Mouse (Mus musculus): Measurements from ENCODE around the gene Tcte1. TPM values are rescaled to one million over a fixed set of nuclear protein-coding genes. Genes with fewer than 3 reads are reported as not detected.

Tcte1 gene
- total RNA-seq, 2 experiments from 2014 or later: not detected

DNA sequence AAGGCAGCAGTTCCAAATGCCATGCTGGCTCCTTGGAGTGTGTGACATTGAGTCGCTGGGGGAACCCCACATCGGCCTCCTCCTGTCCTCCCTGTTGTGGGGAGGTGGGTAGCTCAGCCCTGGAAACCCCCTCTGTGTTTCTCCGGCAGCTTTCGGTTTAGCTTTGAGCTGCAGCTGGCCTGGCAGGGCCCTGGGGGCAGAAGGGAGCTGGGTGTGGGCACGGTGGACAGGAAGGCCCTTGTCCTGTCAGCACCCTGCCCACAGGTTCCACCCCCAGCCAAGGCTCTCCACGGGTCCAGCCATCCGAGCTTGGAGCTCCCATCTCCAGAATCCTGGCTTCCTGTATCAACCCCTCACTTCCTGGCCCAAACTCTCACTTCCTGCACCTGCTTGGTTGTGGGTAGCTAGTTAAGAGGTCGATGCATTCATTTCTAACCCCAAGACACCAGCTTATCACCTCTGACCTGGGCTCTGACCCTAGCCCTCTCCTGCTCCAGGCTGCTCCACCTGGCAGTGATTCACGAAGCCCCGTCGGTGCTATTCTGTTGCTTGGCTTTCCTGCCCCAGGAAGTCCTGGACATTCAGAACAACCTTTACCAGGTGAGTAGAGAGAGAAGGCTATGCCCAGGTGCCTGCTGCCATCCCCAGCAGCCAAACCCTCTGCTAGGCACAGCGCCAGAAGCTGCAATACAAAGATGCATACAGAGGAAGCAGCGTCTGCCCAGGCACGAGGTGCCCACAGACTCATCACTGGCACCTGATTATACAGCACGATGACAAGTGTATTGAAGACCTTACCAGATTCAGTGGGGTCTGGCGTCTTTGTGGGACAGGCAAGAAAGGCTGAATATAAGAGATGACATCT is 35.0 kb downstream of the Tcte1 start:
- intact Hi-C loops (cut with DNase I; ENCODE audit: low total_unique reads): no loop called here
- DNase-seq: no peak

- DNase-seq: no peak
- intact Hi-C loops (cut with DNase I; ENCODE audit: low total_unique reads): no loop called here
Observed at GRCm38 (mm10) chr17:45559732-45560525, 36.7 kb downstream of the Tcte1 start.

DNA sequence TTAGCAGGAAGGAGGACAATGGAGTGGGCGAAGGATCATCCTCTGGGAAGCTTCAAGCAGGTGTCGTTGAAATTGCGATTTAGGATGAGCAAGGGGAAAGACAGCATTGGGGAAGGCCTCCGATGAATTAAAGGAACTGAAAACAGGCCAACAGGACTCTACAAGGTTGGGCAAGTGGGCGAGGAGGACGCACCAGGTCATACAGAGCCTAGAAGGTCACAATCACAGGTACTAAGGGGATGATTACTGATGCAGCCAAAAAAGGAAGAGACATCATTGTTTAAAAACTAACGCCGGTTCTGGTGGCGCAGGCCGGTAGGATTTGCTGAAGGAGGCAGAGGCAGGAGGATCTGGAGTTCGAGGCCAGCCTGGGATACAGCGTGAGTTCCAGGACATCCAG is 40.0 kb downstream of the Tcte1 start:
- DNase-seq: no peak
- intact Hi-C loops (cut with DNase I; ENCODE audit: low total_unique reads): no loop called here

- intact Hi-C loops (cut with DNase I; ENCODE audit: low total_unique reads): no loop called here
Observed at GRCm38 (mm10) chr17:45563655-45564530, 40.7 kb downstream of the Tcte1 start, which contains the start of gene Slc35b2. TSS of gene Slc35b2 (plus strand) at chr17:45563874.

GRCm38 (mm10) chr17:45564531-45565084 is 41.4 kb downstream of the Tcte1 start:
- intact Hi-C loops (cut with DNase I; ENCODE audit: low total_unique reads): no loop called here
- DNase-seq: no peak

More at GRCm38 (mm10) chr17:45563655-45564530, 40.7 kb downstream of the Tcte1 start, which contains the start of gene Slc35b2:
- DNase-seq: peak; percentile 96

DNA sequence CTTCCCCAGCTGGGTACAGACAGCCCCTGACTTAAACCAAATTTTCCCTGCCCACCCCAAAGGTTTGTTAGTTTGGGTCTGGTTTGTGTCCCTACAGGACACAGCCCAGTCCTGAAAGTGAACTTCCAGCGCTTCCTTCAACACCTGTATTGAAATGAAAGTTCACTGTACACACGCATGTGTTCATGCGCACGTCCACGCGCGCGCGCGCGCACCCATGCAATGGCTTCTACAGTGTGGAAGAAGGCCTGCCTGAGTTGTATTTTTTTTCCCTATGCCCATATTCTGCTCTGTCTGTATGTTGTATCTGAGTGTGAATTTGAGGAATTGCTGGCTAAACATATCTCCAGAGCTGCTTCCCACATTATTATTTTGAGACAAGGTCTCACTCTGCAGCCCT is 41.9 kb downstream of the Tcte1 start:
- intact Hi-C loops (cut with DNase I; ENCODE audit: low total_unique reads): no loop called here
- DNase-seq: no peak

- intact Hi-C loops (cut with DNase I; ENCODE audit: low total_unique reads): no loop called here
- no peak for DNase-seq
Observed at GRCm38 (mm10) chr17:45566031-45566359, 42.8 kb downstream of the Tcte1 start.

GRCm38 (mm10) chr17:45566360-45567161 is 43.3 kb downstream of the Tcte1 start:
- intact Hi-C loops (cut with DNase I; ENCODE audit: low total_unique reads): no loop called here
- DNase-seq: no peak

- intact Hi-C loops (cut with DNase I; ENCODE audit: low total_unique reads): no loop called here
- no peak for DNase-seq
Observed at GRCm38 (mm10) chr17:45567162-45567601, 43.9 kb downstream of the Tcte1 start.

DNA sequence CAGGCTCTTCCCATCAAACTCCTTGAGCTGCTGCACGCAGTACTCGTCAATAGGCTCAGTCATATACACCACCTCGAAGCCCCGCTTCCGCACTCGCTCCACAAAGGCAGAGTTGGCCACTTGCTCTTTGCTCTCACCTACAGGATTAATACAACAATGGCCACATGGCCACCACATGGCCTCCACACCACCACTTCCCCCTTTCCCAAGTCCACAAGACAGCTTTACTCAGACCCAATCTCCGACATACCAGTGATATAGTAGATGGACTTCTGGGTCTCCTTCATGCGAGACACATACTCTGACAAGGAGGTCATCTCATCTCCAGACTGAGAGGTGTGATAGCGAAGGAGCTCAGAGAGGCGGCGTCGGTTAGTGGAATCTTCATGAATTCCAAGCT is 45.8 kb downstream of the Tcte1 start:
- intact Hi-C loops (cut with DNase I; ENCODE audit: low total_unique reads): no loop called here
- DNase-seq: no peak

DNA sequence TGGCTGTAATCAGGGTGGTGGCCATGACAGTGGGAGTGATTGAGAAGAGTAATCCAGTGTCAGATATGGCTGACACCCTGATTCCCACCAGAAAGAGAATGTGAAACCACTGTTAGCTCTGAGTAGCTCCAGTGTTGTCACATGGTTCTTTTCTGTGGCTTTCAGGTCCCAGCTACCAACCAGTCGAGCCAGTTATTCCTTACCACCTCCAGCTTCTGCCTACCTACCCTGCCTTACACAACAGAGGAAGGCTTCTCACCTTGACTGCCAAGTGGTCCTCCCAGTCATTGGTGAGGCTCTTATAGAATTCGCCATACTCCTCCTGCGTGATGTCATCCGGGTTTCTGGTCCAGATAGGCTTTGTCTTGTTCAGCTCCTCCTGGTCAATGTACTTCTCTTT is 46.8 kb downstream of the Tcte1 start:
- no peak for DNase-seq
- intact Hi-C loops (cut with DNase I; ENCODE audit: low total_unique reads): no loop called here

GRCm38 (mm10) chr17:45572103-45573086 is 49.2 kb downstream of the Tcte1 start:
- peak; percentile 81 for DNase-seq
- intact Hi-C loops (cut with DNase I; ENCODE audit: low total_unique reads): no loop called here

GRCm38 (mm10) chr17:45573087-45573779 is 50.0 kb downstream of the Tcte1 start, which contains the start of gene Hsp90ab1:
TSS of gene Hsp90ab1 (minus strand) at chr17:45573271.
- intact Hi-C loops (cut with DNase I; ENCODE audit: low total_unique reads): no loop called here
- peak; percentile 99 for DNase-seq

DNA sequence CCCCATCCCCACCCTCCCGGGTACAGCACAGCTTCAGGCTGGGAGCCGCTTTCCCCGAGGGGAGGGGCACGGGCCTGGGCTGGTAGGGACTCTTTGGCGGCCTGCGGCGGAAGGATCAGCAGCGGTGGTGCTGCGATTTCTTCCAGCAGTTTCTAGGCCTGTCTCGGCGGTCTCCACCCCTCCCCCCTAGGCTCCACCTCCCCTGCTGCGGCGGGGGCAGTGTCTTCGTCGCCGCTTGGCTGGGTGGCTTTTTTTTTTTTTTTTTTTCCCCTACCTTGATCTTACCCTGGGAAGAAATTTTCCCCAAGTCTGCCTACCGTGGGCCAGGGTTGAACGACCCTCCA is 50.5 kb downstream of the Tcte1 start:
- intact Hi-C loops (cut with DNase I; ENCODE audit: low total_unique reads): no loop called here

GRCm38 (mm10) chr17:45574129-45574761 is 51.0 kb downstream of the Tcte1 start:
- intact Hi-C loops (cut with DNase I; ENCODE audit: low total_unique reads): no loop called here
- DNase-seq: peak; percentile 61

More for the DNA sequence above, 50.5 kb downstream of the Tcte1 start:
- peak; percentile 96 for DNase-seq

- DNase-seq: no peak
- intact Hi-C loops (cut with DNase I; ENCODE audit: low total_unique reads): no loop called here
Observed at GRCm38 (mm10) chr17:45575123-45575897, 52.1 kb downstream of the Tcte1 start.
